Mouse (Mus musculus) testis, postnatal 14 days (tissue): Measurements from ENCODE around the gene Tomm70a.
A peak's percentile ranks its signal among the peaks of the same experiment; 100 is the strongest.
"Not testable (repeated sequence)": the region's sequence is repeated elsewhere in the genome, so short reads cannot be mapped to it uniquely, and the experiment has no call there.

Experiments
- DNase-seq: peaks from one replicate; pipeline ENCODE4 v3.0.0; 2021; ENCODE audit warnings: low spot score

Tomm70a gene

GRCm38 (mm10) chr16:57144741-57145140 is 23.2 kb downstream of the Tomm70a start:
- no peak for DNase-seq

DNA sequence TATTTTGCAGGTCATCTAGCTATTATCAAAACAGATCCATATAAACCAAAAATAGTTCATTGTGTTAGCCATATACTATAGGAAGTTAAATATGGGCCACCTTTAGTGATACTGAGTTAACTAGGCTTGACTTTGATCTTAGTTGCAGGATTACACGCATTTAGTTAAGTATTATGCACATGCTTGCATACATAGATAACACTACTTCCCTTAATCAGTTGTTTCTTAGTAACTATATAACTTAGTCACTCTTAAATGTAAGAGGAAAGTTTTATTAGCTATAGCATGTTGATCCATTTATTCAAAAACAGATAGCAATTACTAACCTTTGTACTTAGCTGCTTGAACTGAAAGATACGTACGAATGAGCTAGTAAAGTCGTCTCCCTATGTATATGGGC is 29.9 kb downstream of the Tomm70a start:
- no peak for DNase-seq

- no peak for DNase-seq
These were observed 34.4 kb downstream of the Tomm70a start for GRCm38 (mm10) chr16:57155899-57156298.

GRCm38 (mm10) chr16:57157076-57157475 is 35.6 kb downstream of the Tomm70a start:
- no peak for DNase-seq

- no peak for DNase-seq
These were observed 36.2 kb downstream of the Tomm70a start for GRCm38 (mm10) chr16:57157728-57158127.

- no peak for DNase-seq
These were observed 38.3 kb downstream of the Tomm70a start for GRCm38 (mm10) chr16:57159835-57160234.

GRCm38 (mm10) chr16:57162841-57163240 is 41.3 kb downstream of the Tomm70a start:
- DNase-seq, result no peak

DNA sequence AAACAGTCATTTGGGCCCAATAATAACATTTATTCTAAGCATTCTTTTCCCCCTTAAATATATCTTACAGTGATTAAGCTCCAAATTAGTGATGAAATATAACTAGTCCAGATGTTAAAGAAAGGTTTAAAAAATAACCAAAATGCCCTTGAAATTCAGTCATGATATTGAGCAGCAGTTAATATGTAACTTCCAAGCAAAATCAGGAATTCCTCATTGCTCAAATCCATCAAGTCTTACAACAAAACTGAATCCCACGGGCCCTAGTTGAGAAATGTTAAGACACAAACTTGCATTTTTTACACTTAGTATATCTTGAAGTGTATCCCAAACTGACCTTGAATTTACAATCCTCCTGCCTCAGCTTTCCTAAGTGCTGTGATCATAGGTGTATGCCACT is 42.2 kb downstream of the Tomm70a start:
- DNase-seq, result no peak

DNA sequence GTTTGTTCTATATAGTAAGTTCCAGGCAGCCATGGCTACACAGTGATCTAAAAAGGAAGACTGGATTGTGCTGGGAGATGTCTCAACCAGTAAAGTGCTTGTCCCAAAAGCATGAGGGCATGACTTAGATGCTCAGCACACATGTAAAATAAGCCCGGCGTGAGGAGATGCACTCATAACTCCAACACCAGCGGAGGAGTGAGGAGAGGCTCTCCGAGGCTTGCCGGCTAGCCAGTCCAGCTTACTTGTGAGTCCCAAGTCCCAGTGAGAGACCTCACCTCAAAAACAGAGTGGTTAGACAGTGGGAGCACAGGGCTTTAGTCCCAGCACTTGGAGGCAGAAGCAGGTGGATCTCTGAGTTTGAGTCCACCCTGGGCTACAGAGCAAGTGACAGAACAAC is 43.7 kb downstream of the Tomm70a start:
- no peak for DNase-seq

GRCm38 (mm10) chr16:57166086-57166485 is 44.6 kb downstream of the Tomm70a start:
- no peak for DNase-seq

DNA sequence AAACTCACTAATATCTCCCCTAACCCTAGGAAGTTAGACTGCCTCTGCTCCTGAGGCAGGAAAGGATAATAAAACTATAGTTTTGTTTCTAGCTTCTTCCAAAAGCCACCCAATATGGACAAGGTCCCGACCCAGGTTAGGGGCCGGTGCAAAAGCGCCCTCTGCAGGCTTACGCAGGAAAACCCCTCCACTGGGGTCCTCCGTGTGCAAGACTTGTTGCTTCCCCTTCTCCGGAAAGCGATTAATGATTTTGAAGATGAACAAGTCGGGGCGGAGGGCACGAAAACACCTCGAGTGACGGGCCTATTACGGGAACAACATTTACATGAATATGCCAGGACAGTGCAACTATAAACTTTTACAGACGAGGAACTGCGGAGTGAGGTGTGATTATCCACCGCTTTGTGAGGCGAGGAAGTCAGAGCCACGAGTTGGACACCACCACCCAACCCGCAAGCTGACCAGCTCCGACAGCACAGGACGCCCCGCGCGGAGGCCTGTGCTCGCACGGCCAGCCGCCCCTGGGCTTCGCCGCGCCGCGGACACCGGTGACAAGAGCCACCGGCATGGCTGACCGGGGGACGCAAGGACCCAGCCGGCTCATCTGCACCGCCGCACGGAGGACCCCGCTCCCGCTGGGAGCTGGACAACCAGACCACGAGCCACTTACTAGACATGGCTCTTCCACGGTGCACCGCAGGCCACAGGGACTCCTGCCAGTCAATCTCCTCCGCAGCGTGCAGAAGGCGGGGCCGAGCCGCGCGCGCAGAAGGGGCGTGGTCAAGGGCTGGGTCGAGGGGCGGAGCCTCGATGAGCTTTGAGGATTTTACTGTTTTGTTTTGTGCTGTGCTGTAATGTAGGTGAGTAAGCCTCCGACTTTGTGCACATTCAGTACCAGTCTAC is 45.4 kb downstream of the Tomm70a start, which contains the start of gene Nit2:
Gene Nit2 (minus strand): TSS at position 731 of the 903 bp plus-strand sequence.
- DNase-seq, result peak; percentile 92

DNA sequence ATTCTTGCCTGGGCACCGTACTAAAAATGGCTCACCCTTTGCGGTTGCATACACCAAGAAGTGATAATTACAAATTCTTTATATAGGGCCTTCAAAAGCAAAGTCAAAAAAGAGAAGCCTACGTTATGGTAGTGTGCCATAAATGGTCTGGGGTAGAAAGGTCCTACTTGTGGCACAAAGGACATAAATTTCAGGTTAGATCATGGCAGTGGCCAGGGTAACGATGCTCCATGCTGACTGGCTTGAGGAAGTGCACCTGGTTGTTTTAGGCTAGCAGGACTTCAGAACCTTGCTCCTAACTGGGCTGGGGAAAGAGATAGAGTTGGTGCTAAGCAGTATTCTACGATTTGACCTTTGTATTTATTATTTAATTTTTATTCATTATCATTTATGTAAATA is 46.0 kb downstream of the Tomm70a start:
- DNase-seq, result no peak

- DNase-seq, result no peak
These were observed 46.7 kb downstream of the Tomm70a start for GRCm38 (mm10) chr16:57168236-57168635.

DNA sequence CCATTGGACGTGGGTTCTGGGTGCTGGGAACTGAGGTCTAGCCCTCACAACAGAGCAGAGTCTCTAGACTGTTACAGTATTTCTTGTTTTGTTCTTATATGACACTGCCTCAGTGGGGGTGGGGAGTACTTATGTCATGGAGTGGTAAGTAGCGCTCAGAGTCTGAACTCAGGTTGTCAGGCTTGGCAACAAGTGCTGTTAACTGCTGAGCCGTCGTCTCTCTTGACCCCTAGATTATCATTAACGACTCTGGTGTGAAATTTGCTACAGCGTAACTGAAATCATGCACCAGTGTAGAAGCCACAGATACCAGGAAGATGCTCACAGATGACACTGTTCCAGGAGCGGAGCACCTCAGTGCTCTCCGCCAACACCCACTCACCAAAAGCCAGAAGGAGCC is 49.7 kb downstream of the Tomm70a start:
- no peak for DNase-seq

DNA sequence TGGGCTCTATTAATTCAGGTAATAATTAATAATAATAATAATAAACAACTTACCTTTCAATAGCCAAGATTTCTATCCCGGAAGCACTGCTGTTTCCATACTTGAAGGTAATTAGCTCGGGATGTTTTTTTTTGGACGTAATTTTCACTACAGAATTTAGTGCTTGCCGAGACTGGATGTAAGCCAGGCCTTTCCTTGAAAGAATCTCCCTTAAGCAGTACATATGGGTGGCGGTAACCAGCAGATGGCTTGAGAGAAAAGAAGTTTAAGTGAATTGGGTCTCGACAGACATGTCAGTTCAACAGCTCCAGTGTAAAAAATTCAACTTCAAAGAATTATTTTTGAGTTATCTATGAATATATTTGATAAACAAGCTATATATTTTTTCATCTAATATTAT is 50.1 kb downstream of the Tomm70a start:
- DNase-seq, result no peak

DNA sequence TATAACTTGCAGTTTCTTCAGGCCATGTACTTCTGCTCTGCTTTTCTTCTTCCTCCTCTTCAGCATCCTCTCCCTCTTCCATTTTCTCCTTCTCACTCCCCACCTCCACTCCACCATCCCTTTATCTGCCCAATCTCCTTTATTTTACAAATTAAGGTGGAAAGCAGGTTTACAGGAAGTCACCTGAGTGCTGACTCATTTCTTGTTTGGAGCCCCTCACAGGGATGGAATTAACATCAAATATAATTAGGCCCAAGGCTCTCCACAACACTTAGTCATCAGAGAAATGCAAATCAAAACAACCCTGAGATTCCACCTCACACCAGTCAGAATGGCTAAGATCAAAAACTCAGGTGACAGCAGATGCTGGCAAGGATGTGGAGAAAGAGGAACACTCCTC is 53.0 kb downstream of the Tomm70a start:
- not testable (repeated sequence) for DNase-seq

- no peak for DNase-seq
These were observed 54.2 kb downstream of the Tomm70a start for GRCm38 (mm10) chr16:57175751-57176150.

DNA sequence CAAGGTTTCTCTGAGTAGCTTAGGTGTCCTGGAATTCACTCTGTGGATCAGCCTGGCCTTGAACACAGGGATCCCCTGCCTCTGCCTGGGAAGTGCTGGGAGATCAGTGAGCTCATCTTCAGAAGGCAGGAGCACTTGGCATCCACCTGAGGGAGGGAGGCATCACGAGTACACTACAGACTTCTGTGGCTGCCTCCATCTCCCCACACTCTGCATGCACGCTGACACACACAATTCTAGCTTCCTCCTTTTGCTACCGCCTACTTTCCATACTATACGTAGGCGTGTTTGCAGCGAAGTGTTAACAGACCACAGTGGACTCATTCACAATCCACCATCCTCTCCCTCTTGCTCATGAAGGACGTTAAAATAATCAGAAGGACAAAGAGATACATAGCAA is 54.8 kb downstream of the Tomm70a start:
- DNase-seq, result no peak

DNA sequence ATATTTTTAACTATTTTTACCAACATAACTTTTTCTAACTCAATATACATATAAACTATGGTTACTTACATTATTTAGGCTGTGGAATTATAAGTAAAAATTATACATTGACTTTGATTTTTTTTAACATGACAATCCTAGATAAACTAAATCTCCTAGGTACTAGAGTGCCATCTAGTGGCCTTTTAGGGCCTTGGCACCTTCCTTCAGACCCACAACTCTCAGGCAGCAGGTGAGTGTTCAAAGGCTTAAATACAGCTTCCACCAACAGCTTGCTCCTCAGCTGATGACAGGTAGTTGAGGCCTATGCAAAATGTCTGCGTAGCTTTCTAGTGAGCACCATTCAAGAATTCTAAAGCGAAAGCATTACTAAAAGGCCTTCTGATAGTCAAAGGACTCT is 55.8 kb downstream of the Tomm70a start:
- DNase-seq, result no peak

DNA sequence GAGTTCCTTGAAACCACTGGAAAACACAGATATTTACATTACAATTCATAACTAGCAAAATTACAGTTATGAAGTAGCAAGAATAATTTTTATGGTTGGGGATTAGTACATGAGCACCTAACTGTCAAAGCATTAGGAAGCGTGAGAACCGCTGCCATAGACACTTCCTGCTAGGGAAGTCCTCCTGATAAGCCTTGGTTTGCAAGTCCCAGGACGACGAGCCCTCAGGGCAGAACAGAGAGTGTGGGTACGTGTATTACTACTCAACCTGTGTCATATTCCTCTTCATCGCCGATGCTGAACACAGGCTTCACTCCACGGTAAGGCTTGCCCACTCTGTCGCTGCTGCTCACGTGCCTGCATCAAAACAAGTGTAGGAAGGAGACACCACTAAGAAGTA is 56.2 kb downstream of the Tomm70a start:
- DNase-seq, result no peak

GRCm38 (mm10) chr16:57181180-57181579 is 59.7 kb downstream of the Tomm70a start:
- DNase-seq, result no peak

DNA sequence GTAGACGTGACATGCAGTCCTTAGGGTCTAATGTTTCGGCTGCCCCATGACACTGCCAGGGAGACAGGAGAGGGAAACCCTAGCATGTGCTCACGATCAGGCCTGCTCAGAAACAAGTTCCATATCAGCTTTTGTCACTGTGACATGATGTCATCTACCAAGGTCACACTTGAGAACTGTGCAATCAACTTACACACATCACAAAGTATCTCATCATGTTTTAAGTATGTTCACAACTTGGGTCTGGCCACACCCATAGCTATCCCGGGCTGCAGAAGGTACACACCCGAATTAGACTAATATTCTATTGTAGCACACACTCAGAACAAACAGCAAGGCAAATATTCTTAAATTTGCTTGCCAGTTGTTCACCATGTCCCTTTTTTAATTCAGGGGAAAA is 60.5 kb downstream of the Tomm70a start:
- no peak for DNase-seq

GRCm38 (mm10) chr16:57186618-57187017 is 65.1 kb downstream of the Tomm70a start:
- DNase-seq, result no peak

GRCm38 (mm10) chr16:57189493-57189892 is 68.0 kb downstream of the Tomm70a start:
- no peak for DNase-seq
